Mouse (Mus musculus): ENCODE measurements around the gene Sphk1. TPM values are rescaled to one million over a fixed set of nuclear protein-coding genes. Genes with fewer than 3 reads are reported as not detected.

The Sphk1 gene
- polyA plus RNA-seq, 1 experiment = 11.3 TPM

GRCm38 (mm10) chr11:116534154-116534865 lies 3.6 kb downstream of the Sphk1 start:
- H3K36me3 ChIP-seq (ENCODE audit: control insufficient read depth, insufficient read depth) = peaks cover 22% of the 10 kb centered on the region
- H3K79me2 ChIP-seq (ENCODE audit: control insufficient read depth, insufficient read depth) = peaks cover 13% of the 10 kb centered on the region
- TF ChIP-seq FOSL1 (IDR thresholded peaks at IDR 0.05; ENCODE audit: insufficient read depth, low read length, poor library complexity, severe bottlenecking) (no peak), CTCF (IDR thresholded peaks at IDR 0.05; ENCODE audit: control insufficient read depth, insufficient read depth, insufficient read length) (peak; percentile 69)
- H3K4me3 ChIP-seq (ENCODE audit: insufficient read depth, poor library complexity, severe bottlenecking) = peak overlapping the region; percentile 55
- H3K27me3 ChIP-seq (ENCODE audit: control insufficient read depth, insufficient read depth, insufficient read length) = no peaks in the 10 kb centered on the region
- H3ac ChIP-seq (ENCODE audit: control insufficient read depth, insufficient read length, low read depth) = no peak overlapping the region
- H3K79me3 ChIP-seq (ENCODE audit: low read depth) = no peaks in the 10 kb centered on the region

- peaks cover 44% of the 10 kb centered on the region for H3K36me3 ChIP-seq (ENCODE audit: control insufficient read depth, insufficient read depth)
- no peaks in the 10 kb centered on the region for H3K79me3 ChIP-seq (ENCODE audit: low read depth)
- no peak for TF ChIP-seq CTCF (IDR thresholded peaks at IDR 0.05; ENCODE audit: control insufficient read depth, insufficient read depth, insufficient read length)
- no peak for TF ChIP-seq FOSL1 (IDR thresholded peaks at IDR 0.05; ENCODE audit: insufficient read depth, low read length, poor library complexity, severe bottlenecking)
- no peak for TF ChIP-seq MAX (IDR thresholded peaks at IDR 0.05)
- no peak for TF ChIP-seq CEBPB (IDR thresholded peaks at IDR 0.05; ENCODE audit: low read depth)
- TF ChIP-seq MYOG (IDR thresholded peaks at IDR 0.05; ENCODE audit: control insufficient read depth, extremely low read depth, insufficient read length) = no peak
- no peak for TF ChIP-seq MYOD1 (IDR thresholded peaks at IDR 0.05; ENCODE audit: control insufficient read depth, insufficient read length, low read depth)
- no peak for TF ChIP-seq USF1 (IDR thresholded peaks at IDR 0.05; ENCODE audit: low read depth)
- no peak overlapping the region for H3ac ChIP-seq (ENCODE audit: control insufficient read depth, insufficient read length, low read depth)
- H3K27me3 ChIP-seq (ENCODE audit: control insufficient read depth, insufficient read depth, insufficient read length) = no peaks in the 10 kb centered on the region
- H3K79me2 ChIP-seq (ENCODE audit: control insufficient read depth, insufficient read depth) = peaks cover 6% of the 10 kb centered on the region
- no peak overlapping the region for H3K4me3 ChIP-seq (ENCODE audit: insufficient read depth, poor library complexity, severe bottlenecking)
Observed at GRCm38 (mm10) chr11:116536685-116537084, 6.0 kb downstream of the Sphk1 start.

- TF ChIP-seq FOSL1 (IDR thresholded peaks at IDR 0.05; ENCODE audit: insufficient read depth, low read length, poor library complexity, severe bottlenecking) (no peak), USF1 (IDR thresholded peaks at IDR 0.05; ENCODE audit: low read depth) (no peak), MYOG (IDR thresholded peaks at IDR 0.05; ENCODE audit: control insufficient read depth, extremely low read depth, insufficient read length) (no peak), MYOD1 (IDR thresholded peaks at IDR 0.05; ENCODE audit: control insufficient read depth, insufficient read length, low read depth) (no peak), CTCF (IDR thresholded peaks at IDR 0.05; ENCODE audit: control insufficient read depth, insufficient read depth, insufficient read length) (no peak), MAX (IDR thresholded peaks at IDR 0.05) (no peak), CEBPB (IDR thresholded peaks at IDR 0.05; ENCODE audit: low read depth) (no peak)
- Histone ChIP-seq H3K27me3 (ENCODE audit: control insufficient read depth, insufficient read depth, insufficient read length) (no peaks in the 10 kb centered on the region), H3K79me3 (ENCODE audit: low read depth) (no peaks in the 10 kb centered on the region), H3K4me3 (ENCODE audit: insufficient read depth, poor library complexity, severe bottlenecking) (no peak overlapping the region), H3ac (ENCODE audit: control insufficient read depth, insufficient read length, low read depth) (no peak overlapping the region), H3K79me2 (ENCODE audit: control insufficient read depth, insufficient read depth) (peaks cover 4% of the 10 kb centered on the region), H3K36me3 (ENCODE audit: control insufficient read depth, insufficient read depth) (peaks cover 51% of the 10 kb centered on the region)
Observed at GRCm38 (mm10) chr11:116537388-116537787, 6.7 kb downstream of the Sphk1 start.

- no peaks in the 10 kb centered on the region for H3K27me3 ChIP-seq (ENCODE audit: control insufficient read depth, insufficient read depth, insufficient read length)
- no peak overlapping the region for H3K4me3 ChIP-seq (ENCODE audit: insufficient read depth, poor library complexity, severe bottlenecking)
- no peak overlapping the region for H3ac ChIP-seq (ENCODE audit: control insufficient read depth, insufficient read length, low read depth)
- H3K36me3 ChIP-seq (ENCODE audit: control insufficient read depth, insufficient read depth) = peaks cover 59% of the 10 kb centered on the region
- TF ChIP-seq MYOG (IDR thresholded peaks at IDR 0.05; ENCODE audit: control insufficient read depth, extremely low read depth, insufficient read length) (no peak), USF1 (IDR thresholded peaks at IDR 0.05; ENCODE audit: low read depth) (no peak), MYOD1 (IDR thresholded peaks at IDR 0.05; ENCODE audit: control insufficient read depth, insufficient read length, low read depth) (no peak), FOSL1 (IDR thresholded peaks at IDR 0.05; ENCODE audit: insufficient read depth, low read length, poor library complexity, severe bottlenecking) (no peak), CEBPB (IDR thresholded peaks at IDR 0.05; ENCODE audit: low read depth) (no peak), MAX (IDR thresholded peaks at IDR 0.05) (no peak), CTCF (IDR thresholded peaks at IDR 0.05; ENCODE audit: control insufficient read depth, insufficient read depth, insufficient read length) (no peak)
- H3K79me3 ChIP-seq (ENCODE audit: low read depth) = no peaks in the 10 kb centered on the region
- no peaks in the 10 kb centered on the region for H3K79me2 ChIP-seq (ENCODE audit: control insufficient read depth, insufficient read depth)
Observed at GRCm38 (mm10) chr11:116538142-116538735, 7.5 kb downstream of the Sphk1 start.

- H3K27me3 ChIP-seq (ENCODE audit: control insufficient read depth, insufficient read depth, insufficient read length) = no peaks in the 10 kb centered on the region
- H3K36me3 ChIP-seq (ENCODE audit: control insufficient read depth, insufficient read depth) = peaks cover 87% of the 10 kb centered on the region
- TF ChIP-seq FOSL1 (IDR thresholded peaks at IDR 0.05; ENCODE audit: insufficient read depth, low read length, poor library complexity, severe bottlenecking) (no peak), MAX (IDR thresholded peaks at IDR 0.05) (no peak), CTCF (IDR thresholded peaks at IDR 0.05; ENCODE audit: control insufficient read depth, insufficient read depth, insufficient read length) (no peak), MYOG (IDR thresholded peaks at IDR 0.05; ENCODE audit: control insufficient read depth, extremely low read depth, insufficient read length) (no peak), USF1 (IDR thresholded peaks at IDR 0.05; ENCODE audit: low read depth) (no peak), MYOD1 (IDR thresholded peaks at IDR 0.05; ENCODE audit: control insufficient read depth, insufficient read length, low read depth) (no peak)
- no peak overlapping the region for H3K4me3 ChIP-seq (ENCODE audit: insufficient read depth, poor library complexity, severe bottlenecking)
- H3ac ChIP-seq (ENCODE audit: control insufficient read depth, insufficient read length, low read depth) = no peak overlapping the region
- no peaks in the 10 kb centered on the region for H3K79me3 ChIP-seq (ENCODE audit: low read depth)
- no peaks in the 10 kb centered on the region for H3K79me2 ChIP-seq (ENCODE audit: control insufficient read depth, insufficient read depth)
Observed at GRCm38 (mm10) chr11:116541183-116541582, 10.5 kb downstream of the Sphk1 start.

Measured in C2C12 (cell line).